Mouse (Mus musculus): ENCODE results near the gene Farsa. TPM values are rescaled to one million over a fixed set of nuclear protein-coding genes. Genes with fewer than 3 reads are reported as not detected.

The Farsa gene
- total RNA-seq (2014; fragmentation: Nextera tagmentation) (35.3 and 39.6 TPM in 2 replicates), total RNA-seq (2017) (182 and 203 TPM in 2 replicates), polyA plus RNA-seq (2012) (138 and 152 TPM in 2 replicates)

- H3K4me3 ChIP-seq (ENCODE audit: low read depth, low read length): peak within 1 kb of the TSS; percentile 98
- H3K9me3 ChIP-seq (replicated peaks): no peaks in the 10 kb centered on the region
- peaks cover 42% of the 10 kb centered on the region for H3K36me3 ChIP-seq (replicated peaks)
- DNase-seq (ENCODE audit: low spot score) (peak; percentile 60), ATAC-seq (ENCODE audit: extremely low read depth, insufficient number of reproducible peaks, low FRiP score, poor library complexity, severe bottlenecking) (peak; percentile 91)
- TF ChIP-seq GATA2 (IDR thresholded peaks at IDR 0.05; ENCODE audit: borderline replicate concordance, low read depth, low read length): no peak
- TF ChIP-seq POLR2AphosphoS5 (IDR thresholded peaks at IDR 0.05; ENCODE audit: insufficient replicate concordance, low read depth, low read length): peak; percentile 63; the same call in 1 of the 2 replicates
- peaks cover 42% of the 10 kb centered on the region for H3K4me1 ChIP-seq (ENCODE audit: insufficient read depth, low read depth, low read length)
- H3K27me3 ChIP-seq (ENCODE audit: insufficient read depth, low read length): no peaks in the 10 kb centered on the region
Observed at GRCm38 (mm10) chr8:84856864-84857441, at the start of gene Farsa. Gene Farsa, plus strand, starts transcription at chr8:84856989.

GRCm38 (mm10) chr8:84809109-84809940 is 47.5 kb upstream of the Farsa start:
- Histone ChIP-seq H3K4me1 (ENCODE audit: insufficient read depth, low read depth, low read length) (peaks cover 41% of the 10 kb centered on the region), H3K36me3 (replicated peaks) (no peaks in the 10 kb centered on the region), H3K27me3 (ENCODE audit: insufficient read depth, low read length) (peaks cover 39% of the 10 kb centered on the region), H3K9me3 (replicated peaks) (peaks cover 7% of the 10 kb centered on the region), H3K4me3 (ENCODE audit: low read depth, low read length) (no peak overlapping the region)
- ATAC-seq (ENCODE audit: extremely low read depth, insufficient number of reproducible peaks, low FRiP score, poor library complexity, severe bottlenecking) (no peak), DNase-seq (ENCODE audit: low spot score) (no peak)
- no peak for TF ChIP-seq GATA2 (IDR thresholded peaks at IDR 0.05; ENCODE audit: borderline replicate concordance, low read depth, low read length)
- no peak for TF ChIP-seq POLR2AphosphoS5 (IDR thresholded peaks at IDR 0.05; ENCODE audit: insufficient replicate concordance, low read depth, low read length)

GRCm38 (mm10) chr8:84809941-84810280 is 46.9 kb upstream of the Farsa start:
- peaks cover 7% of the 10 kb centered on the region for H3K9me3 ChIP-seq (replicated peaks)
- TF ChIP-seq CTCF (IDR thresholded peaks at IDR 0.05; ENCODE audit: low read depth, low read length) (no peak), TAL1 (conservative IDR thresholded peaks at IDR 0.05; ENCODE audit: low read depth, low read length) (no peak)
- no peak for ATAC-seq (ENCODE audit: extremely low read depth, insufficient number of reproducible peaks, low FRiP score, poor library complexity, severe bottlenecking)
- no peaks in the 10 kb centered on the region for H3K36me3 ChIP-seq (replicated peaks)
- no peak overlapping the region for H3K4me3 ChIP-seq (ENCODE audit: low read depth, low read length)
- DNase-seq (ENCODE audit: low spot score): no peak
- peaks cover 47% of the 10 kb centered on the region for H3K4me1 ChIP-seq (ENCODE audit: insufficient read depth, low read depth, low read length)
- peaks cover 38% of the 10 kb centered on the region for H3K27me3 ChIP-seq (ENCODE audit: insufficient read depth, low read length)

- TF ChIP-seq GATA1 (IDR thresholded peaks at IDR 0.05; ENCODE audit: borderline replicate concordance, low read length) (no peak), CTCF (IDR thresholded peaks at IDR 0.05; ENCODE audit: low read depth, low read length) (peak; percentile 49; the same call in 1 of the 2 replicates), POLR2AphosphoS5 (IDR thresholded peaks at IDR 0.05; ENCODE audit: insufficient replicate concordance, low read depth, low read length) (no peak)
- H3K36me3 ChIP-seq (replicated peaks): peaks cover under 1% of the 10 kb centered on the region
- peaks cover 57% of the 10 kb centered on the region for H3K4me1 ChIP-seq (ENCODE audit: insufficient read depth, low read depth, low read length)
- peaks cover 5% of the 10 kb centered on the region for H3K9me3 ChIP-seq (replicated peaks)
- ATAC-seq (ENCODE audit: extremely low read depth, insufficient number of reproducible peaks, low FRiP score, poor library complexity, severe bottlenecking): no peak
- H3K4me3 ChIP-seq (ENCODE audit: low read depth, low read length): peak overlapping the region; percentile 66; the same call in 1 of the 2 replicates
- H3K27me3 ChIP-seq (ENCODE audit: insufficient read depth, low read length): peaks cover 30% of the 10 kb centered on the region
- DNase-seq (ENCODE audit: low spot score): peak; percentile 62
Observed at GRCm38 (mm10) chr8:84810896-84811295, 45.9 kb upstream of the Farsa start.

GRCm38 (mm10) chr8:84811303-84811702 is 45.5 kb upstream of the Farsa start:
- H3K4me3 ChIP-seq (ENCODE audit: low read depth, low read length): peak overlapping the region; percentile 66; the same call in 1 of the 2 replicates
- DNase-seq (ENCODE audit: low spot score) (no peak), ATAC-seq (ENCODE audit: extremely low read depth, insufficient number of reproducible peaks, low FRiP score, poor library complexity, severe bottlenecking) (no peak)
- H3K36me3 ChIP-seq (replicated peaks): peaks cover 4% of the 10 kb centered on the region
- peaks cover 26% of the 10 kb centered on the region for H3K27me3 ChIP-seq (ENCODE audit: insufficient read depth, low read length)
- peaks cover under 1% of the 10 kb centered on the region for H3K9me3 ChIP-seq (replicated peaks)
- TF ChIP-seq TAL1 (conservative IDR thresholded peaks at IDR 0.05; ENCODE audit: low read depth, low read length) (no peak), CTCF (IDR thresholded peaks at IDR 0.05; ENCODE audit: low read depth, low read length) (no peak), GATA2 (IDR thresholded peaks at IDR 0.05; ENCODE audit: borderline replicate concordance, low read depth, low read length) (no peak), GATA1 (IDR thresholded peaks at IDR 0.05; ENCODE audit: borderline replicate concordance, low read length) (no peak), POLR2AphosphoS5 (IDR thresholded peaks at IDR 0.05; ENCODE audit: insufficient replicate concordance, low read depth, low read length) (no peak)
- H3K4me1 ChIP-seq (ENCODE audit: insufficient read depth, low read depth, low read length): peaks cover 59% of the 10 kb centered on the region

GRCm38 (mm10) chr8:84813059-84813458 is 43.7 kb upstream of the Farsa start:
- peaks cover 26% of the 10 kb centered on the region for H3K27me3 ChIP-seq (ENCODE audit: insufficient read depth, low read length)
- TF ChIP-seq CTCF (IDR thresholded peaks at IDR 0.05; ENCODE audit: low read depth, low read length) (peak; percentile 72), POLR2AphosphoS5 (IDR thresholded peaks at IDR 0.05; ENCODE audit: insufficient replicate concordance, low read depth, low read length) (no peak)
- peaks cover 4% of the 10 kb centered on the region for H3K36me3 ChIP-seq (replicated peaks)
- ATAC-seq (ENCODE audit: extremely low read depth, insufficient number of reproducible peaks, low FRiP score, poor library complexity, severe bottlenecking): peak; percentile 52
- no peaks in the 10 kb centered on the region for H3K9me3 ChIP-seq (replicated peaks)
- DNase-seq (ENCODE audit: low spot score): no peak
- H3K4me3 ChIP-seq (ENCODE audit: low read depth, low read length): no peak overlapping the region
- peaks cover 59% of the 10 kb centered on the region for H3K4me1 ChIP-seq (ENCODE audit: insufficient read depth, low read depth, low read length)
